Mouse (Mus musculus) WW6 (cell line): Measurements from ENCODE around the gene Aurkaip1.

Source experiments
- DNase-seq: peaks from one replicate; pipeline ENCODE4 v3.0.0-alpha.2; 2013; ENCODE audit warnings: low read depth, low spot score

Aurkaip1 gene

GRCm38 (mm10) chr4:155829866-155830265 is 1.2 kb upstream of the Aurkaip1 start:
- no peak for DNase-seq

DNA sequence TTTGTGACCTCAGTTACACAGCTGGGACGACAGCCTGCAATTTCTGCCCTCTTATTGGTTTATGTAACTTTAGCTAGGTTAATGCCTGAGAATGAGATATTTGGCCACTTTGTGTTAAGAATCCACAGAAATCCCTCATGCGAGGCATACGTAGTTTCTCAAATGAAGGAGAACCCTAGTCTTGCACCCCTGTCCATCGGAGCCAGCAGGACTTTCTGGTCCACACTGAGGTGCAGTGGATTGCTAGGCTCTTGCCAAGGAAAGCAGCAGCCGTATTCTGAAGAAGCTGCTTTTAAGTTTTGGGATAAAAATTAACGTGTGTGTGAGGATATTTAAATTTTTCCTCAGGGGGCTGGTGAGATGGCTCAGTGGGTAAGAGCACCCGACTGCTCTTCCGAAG is 476 bp upstream of the Aurkaip1 start:
- DNase-seq: no peak

DNA sequence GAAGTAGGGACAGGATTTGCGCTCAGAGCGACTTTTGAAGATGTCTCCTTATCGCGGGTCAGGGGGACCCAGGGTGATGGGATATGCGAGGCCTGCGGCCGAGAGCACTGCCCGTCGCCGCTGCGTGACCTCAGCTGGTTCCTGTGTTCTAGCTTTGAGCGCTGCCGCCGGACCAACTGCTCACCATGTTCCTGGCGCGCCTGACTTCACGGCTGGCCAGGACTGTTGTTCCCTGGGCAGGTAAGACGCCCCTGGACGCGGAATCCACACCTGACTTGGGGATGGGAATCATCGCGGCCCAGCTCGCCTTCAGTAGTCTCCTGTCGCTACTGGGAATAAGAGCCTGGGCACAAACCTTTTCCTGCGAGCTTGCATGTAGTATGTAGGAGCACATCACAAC is 759 bp downstream of the Aurkaip1 start:
- DNase-seq: no peak

GRCm38 (mm10) chr4:155832321-155832720 is 1.2 kb downstream of the Aurkaip1 start:
- no peak for DNase-seq

GRCm38 (mm10) chr4:155833234-155833633 is 2.2 kb downstream of the Aurkaip1 start:
- DNase-seq: no peak

DNA sequence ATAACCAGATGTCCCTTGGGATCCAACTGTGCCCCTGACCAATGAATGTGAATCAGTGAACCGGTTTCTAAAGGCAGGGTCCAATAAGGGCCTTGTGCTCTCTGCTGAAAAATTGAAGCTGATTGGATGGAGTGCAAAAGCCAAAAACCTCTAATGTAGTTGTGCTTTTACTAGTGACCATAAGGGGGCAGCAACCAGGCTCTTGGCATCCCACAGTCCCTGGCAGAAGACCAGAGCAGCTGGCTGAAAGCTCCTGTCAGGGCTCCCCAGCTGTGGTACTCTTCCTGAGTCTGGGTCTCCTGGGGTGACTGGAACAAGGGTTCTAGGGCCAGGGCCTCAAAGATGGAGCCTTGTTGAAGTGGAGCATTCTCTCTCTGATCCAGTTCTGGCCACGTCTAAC is 2.8 kb downstream of the Aurkaip1 start:
- DNase-seq: no peak

GRCm38 (mm10) chr4:155837404-155838010 is 6.4 kb downstream of the Aurkaip1 start:
- no peak for DNase-seq

DNA sequence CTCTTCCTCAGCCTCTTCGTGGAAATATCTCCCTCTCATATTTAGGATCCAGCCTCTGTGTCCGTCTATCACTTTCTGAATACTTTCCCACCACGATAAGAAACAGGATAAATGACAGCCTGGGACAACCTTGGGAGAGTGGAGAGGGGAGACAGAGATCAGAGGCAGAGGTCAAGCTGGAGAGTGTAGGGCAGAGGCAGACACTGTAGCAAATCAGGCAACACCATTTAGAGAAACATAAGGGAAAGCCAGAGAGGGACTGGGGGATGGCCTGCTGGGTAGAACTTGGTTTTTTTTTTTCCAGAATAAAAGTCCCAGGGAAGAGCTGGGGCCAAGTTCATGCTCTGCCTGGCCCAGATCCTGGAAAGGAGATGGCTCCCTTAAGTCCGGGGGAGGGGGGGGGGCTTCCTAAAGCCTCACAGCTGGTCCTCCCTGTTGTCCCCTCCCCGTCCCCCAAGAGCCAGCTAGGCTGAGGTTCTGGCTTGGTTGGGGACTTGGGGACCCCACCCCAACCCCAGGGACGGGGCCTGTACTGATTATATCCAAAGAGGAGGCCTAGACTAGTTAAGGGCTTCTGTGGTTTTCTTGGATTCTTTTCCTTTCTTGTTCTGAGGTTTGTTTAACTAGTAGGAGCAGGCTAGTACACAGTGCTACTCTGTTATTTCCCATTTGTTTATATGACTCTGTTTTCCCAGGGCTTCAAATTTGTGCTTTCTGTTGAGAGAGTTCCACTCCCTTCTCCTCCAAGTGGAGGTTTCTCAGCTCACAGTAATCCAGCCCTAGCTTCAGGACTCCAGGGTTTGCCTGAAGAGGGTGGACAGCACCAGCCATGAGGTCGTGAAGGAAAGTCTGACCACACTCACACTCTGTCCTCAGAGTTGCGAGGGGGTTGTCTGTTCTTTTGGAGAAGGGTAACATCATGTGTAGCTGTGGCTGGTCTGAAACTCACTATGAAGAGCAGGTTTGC is 7.4 kb downstream of the Aurkaip1 start:
- DNase-seq: no peak

- no peak for DNase-seq
Measured at GRCm38 (mm10) chr4:155839483-155839910, 8.4 kb downstream of the Aurkaip1 start, which contains the start of gene Mxra8. Gene Mxra8 (plus strand): TSS chr4:155839680.

GRCm38 (mm10) chr4:155840076-155841002 is 9.3 kb downstream of the Aurkaip1 start:
- DNase-seq: no peak

GRCm38 (mm10) chr4:155841003-155841454 is 10.0 kb downstream of the Aurkaip1 start:
- peak; percentile 66 for DNase-seq

DNA sequence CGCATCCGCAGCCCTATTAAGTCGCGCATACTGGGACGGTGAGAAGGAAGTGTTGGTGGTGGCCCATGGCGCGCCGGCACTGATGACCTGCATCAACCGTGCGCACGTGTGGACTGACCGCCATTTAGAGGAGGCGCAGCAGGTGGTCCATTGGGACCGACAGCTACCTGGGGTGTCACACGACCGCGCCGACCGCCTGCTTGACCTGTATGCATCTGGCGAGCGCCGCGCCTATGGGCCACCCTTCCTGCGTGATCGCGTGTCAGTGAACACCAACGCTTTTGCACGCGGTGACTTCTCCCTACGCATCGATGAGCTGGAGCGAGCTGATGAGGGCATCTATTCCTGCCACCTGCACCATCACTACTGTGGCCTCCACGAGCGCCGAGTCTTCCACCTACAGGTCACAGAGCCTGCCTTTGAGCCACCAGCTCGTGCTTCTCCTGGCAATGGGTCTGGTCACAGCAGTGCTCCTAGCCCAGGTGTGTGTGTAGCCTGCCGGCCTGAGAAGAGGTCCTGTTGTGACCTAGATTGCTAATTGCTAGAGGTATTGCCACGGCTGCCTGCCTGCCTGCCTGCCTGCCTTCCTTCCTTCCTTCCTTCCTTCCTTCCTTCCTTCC is 10.7 kb downstream of the Aurkaip1 start:
- no peak for DNase-seq

DNA sequence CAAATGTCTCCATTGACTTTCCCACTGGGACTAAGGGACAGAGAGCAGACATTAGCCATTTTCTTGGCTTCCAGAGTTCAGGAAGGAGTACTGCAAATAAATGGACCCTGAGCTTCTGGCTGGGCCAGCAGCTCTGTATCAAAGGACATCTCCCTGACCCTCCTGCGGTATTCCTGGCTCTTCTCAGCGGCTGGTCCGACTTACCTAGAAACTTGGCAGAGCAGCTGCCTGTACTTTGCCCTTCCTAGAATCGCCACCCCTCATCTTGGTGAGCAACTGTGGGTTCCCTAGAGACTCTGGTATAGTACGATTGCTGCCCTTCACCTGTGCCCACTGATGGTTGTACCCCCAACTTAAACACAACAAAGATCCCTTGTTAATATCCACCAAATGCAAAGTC is 12.2 kb downstream of the Aurkaip1 start:
- DNase-seq: no peak

GRCm38 (mm10) chr4:155846871-155847578 is 16.0 kb downstream of the Aurkaip1 start, which contains the start of gene Dvl1:
Gene Dvl1 (plus strand): TSS chr4:155847402.
- DNase-seq: peak; percentile 67

GRCm38 (mm10) chr4:155847591-155848352 is 16.7 kb downstream of the Aurkaip1 start:
- no peak for DNase-seq

DNA sequence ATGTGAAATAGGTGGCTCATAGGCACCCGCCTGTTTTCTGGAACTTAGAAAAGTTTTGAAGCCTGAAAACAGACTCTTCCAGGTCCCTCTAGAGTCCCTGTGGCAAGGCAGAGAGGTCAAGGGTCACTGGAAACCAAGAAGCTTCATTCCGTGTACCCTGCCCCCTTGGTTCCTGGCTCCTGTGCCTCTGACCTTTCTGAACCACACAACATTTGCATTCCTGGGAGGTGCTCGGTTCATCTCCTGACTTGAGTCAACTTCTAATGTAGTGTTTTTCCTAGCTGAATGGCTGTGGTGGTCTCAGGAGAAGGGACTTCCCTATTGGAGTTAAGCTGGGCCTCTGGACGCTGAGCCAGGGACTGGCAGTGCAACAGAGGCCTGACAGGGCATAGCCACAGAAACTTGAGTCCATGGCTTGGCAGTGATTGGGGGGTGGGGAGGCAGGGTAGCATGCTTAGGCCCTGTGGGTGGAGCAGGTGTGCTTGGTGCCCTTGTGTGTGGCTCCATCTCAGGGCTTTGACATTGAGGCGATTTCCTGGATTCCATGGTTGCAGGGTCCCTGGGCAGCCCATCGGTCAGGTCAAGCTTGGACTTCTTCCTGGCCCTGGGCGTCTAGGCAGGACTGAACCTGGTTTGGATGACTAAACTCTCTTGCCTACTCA is 17.5 kb downstream of the Aurkaip1 start:
- DNase-seq: no peak

DNA sequence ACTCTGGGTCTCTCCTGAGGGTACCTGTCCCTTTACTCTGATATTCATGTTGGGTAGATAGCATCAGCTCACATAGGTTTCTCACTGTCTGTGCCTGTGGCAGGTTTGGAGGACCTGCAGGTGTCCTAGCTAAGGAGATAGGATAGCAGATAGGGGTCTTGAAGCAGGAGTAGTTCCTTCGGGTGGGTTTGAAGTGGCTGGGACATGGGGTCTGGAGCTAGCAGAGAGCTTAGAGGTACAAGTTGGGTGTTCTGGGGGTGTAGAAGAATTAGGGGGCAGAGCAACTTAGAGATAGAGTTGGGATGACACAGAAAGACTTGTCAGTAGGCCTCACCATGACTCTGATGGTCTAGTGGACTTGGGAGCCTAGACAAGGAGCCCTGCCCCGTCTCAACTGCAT is 18.3 kb downstream of the Aurkaip1 start:
- DNase-seq: no peak

- no peak for DNase-seq
Measured at GRCm38 (mm10) chr4:155849792-155850451, 18.9 kb downstream of the Aurkaip1 start.

- DNase-seq: no peak
Measured at GRCm38 (mm10) chr4:155851368-155851767, 20.3 kb downstream of the Aurkaip1 start.
